Mouse (Mus musculus): ENCODE measurements at regions not wholly inside any gene's neighbourhood (a gene's known extent, or its start where the extent isn't known, plus 50 kb on each side); places are given as distances from the start of the nearest gene placed in this dataset.
A peak's percentile ranks its signal among the peaks of the same experiment; 100 is the strongest.

GRCm38 (mm10) chr17:72993134-72993533 lies 75.0 kb downstream of the Lbh start:
- DNase-seq (ENCODE audit: low spot score): no peak

- DNase-seq (ENCODE audit: low spot score): peak; percentile 41
Observed at GRCm38 (mm10) chr17:72993626-72994025, 75.5 kb downstream of the Lbh start.

GRCm38 (mm10) chr17:72996539-72996938 lies 78.4 kb downstream of the Lbh start:
- no peak for DNase-seq (ENCODE audit: low spot score)

DNA sequence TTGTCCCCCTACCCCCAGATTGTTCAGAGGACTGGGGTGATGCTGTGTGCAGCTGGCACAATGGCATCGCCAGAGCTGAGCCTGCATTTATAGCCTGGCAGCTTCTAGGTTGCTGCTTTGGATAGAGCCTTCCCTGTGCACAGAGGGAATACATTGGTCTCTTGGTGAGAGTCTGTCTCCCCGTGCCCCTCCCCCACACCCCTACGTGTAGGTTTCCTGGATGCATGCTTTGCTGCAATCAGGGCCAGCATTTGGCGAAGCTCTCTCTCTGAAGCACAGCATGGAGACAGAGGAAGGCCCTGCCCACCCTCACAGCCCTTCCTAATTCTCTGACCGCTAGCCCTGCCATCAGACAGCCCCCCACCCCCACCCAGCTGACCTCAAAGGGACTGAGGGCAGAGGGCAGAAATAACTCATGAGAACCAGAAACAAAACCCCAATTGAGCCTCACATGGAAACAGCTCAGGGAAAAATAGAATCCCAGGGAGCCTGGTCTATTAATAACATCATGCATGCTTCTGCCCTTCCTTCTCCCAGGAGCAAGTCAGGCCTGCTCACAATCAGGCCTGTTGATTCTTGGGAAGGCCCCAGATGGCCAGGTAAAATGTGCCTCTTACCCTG lies 79.3 kb downstream of the Lbh start:
- DNase-seq (ENCODE audit: low spot score): peak; percentile 77

DNA sequence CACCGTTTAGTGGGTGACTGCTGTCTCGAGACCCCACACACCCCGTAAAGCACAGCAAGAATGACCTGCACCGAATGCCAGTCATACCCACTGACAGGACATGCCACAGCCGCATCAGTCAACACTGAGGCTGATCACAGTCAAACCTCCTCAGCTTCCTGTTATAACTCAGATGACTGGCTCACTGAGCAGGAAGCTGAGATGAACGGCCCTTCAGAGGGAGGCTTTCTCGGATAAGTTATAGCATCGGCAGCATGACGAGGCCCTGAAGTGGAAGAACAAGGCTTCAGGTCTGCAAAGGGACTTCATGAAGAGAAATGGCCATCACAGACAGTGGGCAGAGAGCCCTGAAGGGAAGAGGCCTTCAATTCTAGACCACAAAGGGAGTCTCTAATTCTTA lies 87.0 kb downstream of the Lbh start:
- DNase-seq (ENCODE audit: low spot score): no peak

GRCm38 (mm10) chr17:73008901-73009300 lies 90.8 kb downstream of the Lbh start:
- peak; percentile 75 for DNase-seq (ENCODE audit: low spot score)

GRCm38 (mm10) chr17:73009962-73010361 lies 91.9 kb downstream of the Lbh start:
- DNase-seq (ENCODE audit: low spot score): no peak

GRCm38 (mm10) chr17:73012356-73012755 lies 94.3 kb downstream of the Lbh start:
- no peak for DNase-seq (ENCODE audit: low spot score)

DNA sequence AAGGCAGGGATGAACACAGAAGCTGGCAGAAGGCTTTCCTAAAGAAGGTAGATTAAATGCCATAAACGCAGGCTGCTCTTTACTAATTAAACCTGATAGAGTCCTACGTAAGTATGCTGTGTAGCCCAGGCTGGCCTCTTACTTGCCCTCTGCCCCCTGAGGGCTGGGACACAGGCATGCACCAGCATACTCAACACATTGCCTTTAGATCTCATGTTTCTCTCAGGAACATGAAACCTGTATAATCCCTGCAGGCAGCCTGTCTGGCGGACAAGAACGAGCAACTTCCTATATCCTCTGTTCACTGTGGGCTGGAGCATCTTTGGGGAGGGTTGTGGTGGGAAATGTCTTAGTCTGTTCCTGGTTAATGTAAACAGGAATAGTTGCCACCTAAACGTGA lies 94.8 kb upstream of the Lclat1 start:
- DNase-seq (ENCODE audit: low spot score): no peak

GRCm38 (mm10) chr17:73014090-73014853 lies 93.5 kb upstream of the Lclat1 start:
- DNase-seq (ENCODE audit: low spot score): no peak

DNA sequence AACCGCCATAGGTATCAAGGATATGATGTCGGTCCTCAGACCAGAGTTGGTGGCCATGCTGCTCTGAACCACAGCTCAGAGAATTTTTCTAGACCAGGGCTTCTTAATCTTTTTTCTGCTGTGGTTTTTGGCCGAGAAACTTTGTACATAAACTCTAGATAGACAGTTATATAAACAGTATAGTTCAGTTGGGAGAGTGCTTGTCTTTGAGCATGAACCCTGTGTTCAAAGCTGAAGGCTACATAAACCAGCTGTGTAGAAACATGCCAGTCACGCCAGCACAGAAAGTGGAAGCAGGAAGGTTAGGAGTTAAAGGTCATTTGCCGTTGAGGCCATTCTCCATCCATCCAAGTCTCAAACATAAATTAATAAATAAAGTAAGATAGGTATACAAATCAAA lies 90.6 kb upstream of the Lclat1 start:
- no peak for DNase-seq (ENCODE audit: low spot score)

DNA sequence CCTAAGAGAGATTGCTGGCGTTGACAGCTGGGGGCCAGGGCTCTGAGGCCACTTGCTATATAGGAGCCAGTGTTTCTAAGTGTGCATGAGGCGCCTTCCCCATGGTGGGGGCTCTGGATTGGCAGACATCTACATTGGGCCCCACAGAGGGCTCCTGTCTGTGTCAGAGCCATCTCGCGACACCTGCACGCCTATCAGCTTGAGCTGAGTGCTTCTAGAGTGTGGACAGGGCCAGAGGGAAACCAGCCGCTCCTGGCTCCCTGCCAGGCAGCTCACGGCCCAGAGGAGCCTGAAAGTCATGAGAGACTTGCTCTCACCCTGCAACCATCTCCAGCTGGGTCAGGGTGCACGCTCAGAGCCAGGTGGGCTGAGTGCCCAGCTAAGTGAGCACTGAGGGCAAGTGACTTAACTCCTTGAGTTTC lies 85.1 kb upstream of the Lclat1 start:
- DNase-seq (ENCODE audit: low spot score): no peak

DNA sequence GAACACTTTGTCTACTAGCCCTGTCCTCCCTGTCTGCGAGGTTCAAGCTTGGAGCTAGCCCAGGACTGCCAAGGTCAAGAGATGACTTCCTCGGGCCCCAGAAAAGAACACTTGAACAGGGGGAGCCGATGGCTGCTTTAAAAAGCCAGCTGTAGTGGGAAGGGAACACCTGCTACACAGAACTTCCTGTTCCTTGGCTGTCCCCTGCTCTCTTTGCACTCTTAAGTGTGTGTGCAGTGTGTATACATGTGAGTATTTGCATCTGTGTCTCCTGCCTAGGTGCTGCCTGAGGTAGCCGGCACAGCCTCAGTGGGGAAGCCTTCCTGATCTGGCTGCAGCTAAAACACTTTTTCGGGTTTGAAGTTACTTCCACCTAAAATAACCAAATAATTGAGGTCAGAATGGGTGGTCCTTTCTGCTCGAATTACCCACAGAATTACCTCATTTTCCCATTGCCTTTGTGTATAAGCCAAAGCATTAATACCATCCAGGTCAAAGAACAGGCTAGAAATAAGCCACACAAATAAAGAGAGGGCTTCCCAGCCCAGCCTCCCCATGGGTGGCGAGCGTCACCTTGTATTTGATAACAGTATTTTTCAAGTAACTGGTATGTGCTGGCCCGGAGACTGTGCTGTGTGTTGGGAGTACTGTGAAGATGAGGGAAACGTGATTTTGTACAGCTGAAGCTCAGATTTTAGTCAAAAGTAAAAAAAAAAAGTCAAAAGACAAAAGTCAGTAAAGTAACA lies 84.2 kb upstream of the Lclat1 start:
- no peak for DNase-seq (ENCODE audit: low spot score)

- no peak for DNase-seq (ENCODE audit: low spot score)
Observed at GRCm38 (mm10) chr17:73027122-73027521, 80.7 kb upstream of the Lclat1 start.

- no peak for DNase-seq (ENCODE audit: low spot score)
Observed at GRCm38 (mm10) chr17:73031796-73032195, 76.0 kb upstream of the Lclat1 start.

DNA sequence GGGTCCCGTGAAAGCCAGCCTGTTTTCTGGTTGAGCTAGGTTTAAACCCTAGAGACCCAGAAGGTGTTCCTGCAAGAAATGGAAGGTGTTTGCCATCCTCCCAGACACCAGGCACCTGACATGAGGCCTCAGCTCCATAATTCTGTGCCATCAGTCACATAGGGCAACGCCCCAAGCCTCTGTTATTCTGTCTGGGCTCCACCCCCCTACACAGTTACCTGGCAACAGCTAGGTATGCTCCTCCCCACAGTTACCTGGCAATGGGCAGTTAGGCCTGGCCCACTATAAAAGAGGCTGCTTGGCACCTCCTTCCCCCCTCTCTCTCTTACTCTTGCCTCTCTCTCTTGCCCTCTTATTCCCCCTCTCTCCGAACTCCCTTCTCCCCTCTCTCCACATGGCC lies 75.5 kb upstream of the Lclat1 start:
- no peak for DNase-seq (ENCODE audit: low spot score)

DNA sequence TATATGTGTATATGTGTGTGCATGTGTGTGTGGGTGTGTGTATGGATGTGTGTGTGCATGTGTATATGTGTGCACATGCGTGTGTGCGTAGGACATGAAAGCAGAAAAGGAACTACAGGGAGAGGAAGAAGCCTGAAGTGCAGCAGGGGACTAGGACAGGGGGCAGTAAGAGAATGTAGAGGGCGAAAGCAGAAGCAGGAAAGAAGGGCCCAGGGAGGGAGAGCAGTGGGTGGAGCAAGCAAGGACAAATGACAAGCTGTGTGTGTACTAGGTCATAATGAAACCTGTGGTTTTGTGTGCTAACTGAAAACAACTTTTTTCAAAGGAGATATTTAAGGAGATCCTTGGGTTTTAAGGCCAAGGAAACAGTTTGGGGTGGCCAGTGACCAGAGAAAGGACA lies 73.4 kb upstream of the Lclat1 start:
- no peak for DNase-seq (ENCODE audit: low spot score)

DNA sequence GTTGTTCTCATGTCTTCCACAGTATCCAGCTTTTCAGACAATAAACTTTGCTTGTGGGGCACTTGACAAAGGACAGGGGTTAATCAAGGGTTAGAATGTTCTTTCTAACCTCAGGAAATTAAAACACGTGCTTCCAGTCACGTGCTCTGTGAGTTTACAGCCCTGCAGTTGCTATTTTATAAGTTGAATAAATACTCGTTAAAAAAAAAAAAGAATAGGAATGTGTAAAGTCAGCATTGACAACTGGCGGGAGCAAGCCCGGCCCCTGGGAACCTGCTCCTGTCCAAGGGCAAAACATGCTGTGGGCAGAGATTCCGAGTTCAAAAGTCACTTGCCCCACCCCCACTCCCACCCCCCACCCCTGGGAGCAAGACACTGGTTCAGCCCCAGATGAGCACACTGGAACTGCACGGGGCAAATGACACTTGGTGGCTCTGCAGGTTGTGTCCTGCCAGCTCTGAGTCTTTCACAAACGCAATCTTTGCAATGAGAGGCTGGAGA lies 72.8 kb upstream of the Lclat1 start:
- no peak for DNase-seq (ENCODE audit: low spot score)

DNA sequence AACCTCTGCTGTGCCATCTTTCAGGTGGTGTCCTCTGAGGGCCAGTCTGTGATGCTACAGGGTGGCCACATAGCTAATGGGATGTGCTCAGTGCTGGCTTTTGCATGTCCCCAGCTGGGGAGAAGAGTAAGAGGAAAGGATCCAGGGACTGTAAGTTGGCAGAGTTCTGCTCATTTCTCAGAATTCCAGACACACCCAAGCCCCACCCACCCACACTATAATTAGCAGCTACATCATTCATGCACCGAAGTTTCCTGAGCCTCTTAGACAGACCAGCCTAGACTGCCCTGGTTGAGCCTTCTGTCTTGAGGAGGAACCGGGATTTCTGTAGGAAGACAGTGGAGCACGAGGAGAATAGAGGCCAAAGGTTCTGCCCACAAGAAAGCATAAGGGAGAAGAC lies 70.9 kb upstream of the Lclat1 start:
- no peak for DNase-seq (ENCODE audit: low spot score)

GRCm38 (mm10) chr17:73038586-73038985 lies 69.2 kb upstream of the Lclat1 start:
- DNase-seq (ENCODE audit: low spot score): no peak

- DNase-seq (ENCODE audit: low spot score): no peak
Observed at GRCm38 (mm10) chr17:73044918-73045580, 62.7 kb upstream of the Lclat1 start.

- peak; percentile 74 for DNase-seq (ENCODE audit: low spot score)
Observed at GRCm38 (mm10) chr17:73046985-73047384, 60.8 kb upstream of the Lclat1 start.
